Mouse (Mus musculus): ENCODE measurements at regions not wholly inside any gene's neighbourhood (a gene's known extent, or its start where the extent isn't known, plus 50 kb on each side); places are given as distances from the start of the nearest gene placed in this dataset.

GRCm38 (mm10) chr14:105841888-105842287, 54.7 kb downstream of the Spry2 start:
- no peak overlapping the region for H3K4me2 ChIP-seq
- no peaks in the 10 kb centered on the region for H3K27me3 ChIP-seq (replicated peaks)
- no peak overlapping the region for H3K27ac ChIP-seq (ENCODE audit: poor library complexity, severe bottlenecking)
- no peak for ATAC-seq (ENCODE audit: insufficient number of reproducible peaks, low FRiP score)
- no peaks in the 10 kb centered on the region for H3K9me3 ChIP-seq (replicated peaks)
- H3K9ac ChIP-seq, result no peak overlapping the region
- H3K4me1 ChIP-seq (replicated peaks), result no peaks in the 10 kb centered on the region
- no peak overlapping the region for H3K4me3 ChIP-seq
- H3K36me3 ChIP-seq, result no peaks in the 10 kb centered on the region

- no peaks in the 10 kb centered on the region for H3K9me3 ChIP-seq (replicated peaks)
- ATAC-seq (ENCODE audit: insufficient number of reproducible peaks, low FRiP score), result no peak
- H3K4me2 ChIP-seq, result no peak overlapping the region
- H3K27me3 ChIP-seq (replicated peaks), result no peaks in the 10 kb centered on the region
- WGBS, result 63% methylated on average over 3 of the region's 3 CpGs
- H3K4me1 ChIP-seq (replicated peaks), result no peaks in the 10 kb centered on the region
- H3K4me3 ChIP-seq, result no peak overlapping the region
- H3K27ac ChIP-seq (ENCODE audit: poor library complexity, severe bottlenecking), result no peak overlapping the region
- H3K9ac ChIP-seq, result no peak overlapping the region
- H3K36me3 ChIP-seq, result no peaks in the 10 kb centered on the region
Measured at GRCm38 (mm10) chr14:105837533-105837932, 59.1 kb downstream of the Spry2 start.

- no peak for ATAC-seq (ENCODE audit: insufficient number of reproducible peaks, low FRiP score)
- Histone ChIP-seq H3K9ac (no peak overlapping the region), H3K4me3 (no peak overlapping the region), H3K4me1 (replicated peaks) (0 out of 2 replicates have a peak, but pooled peaks cover 2% of the 10 kb centered on the region), H3K27me3 (replicated peaks) (no peaks in the 10 kb centered on the region), H3K27ac (ENCODE audit: poor library complexity, severe bottlenecking) (0 out of 2 replicates have a peak overlapping the region, but pooled peaks have one; percentile 46), H3K9me3 (replicated peaks) (no peaks in the 10 kb centered on the region), H3K4me2 (no peak overlapping the region), H3K36me3 (no peaks in the 10 kb centered on the region)
- WGBS, result 71% methylated on average over 12 of the region's 12 CpGs
Measured at GRCm38 (mm10) chr14:105830701-105831100, 65.9 kb downstream of the Spry2 start.

- Histone ChIP-seq H3K27me3 (replicated peaks) (no peaks in the 10 kb centered on the region), H3K4me2 (no peak overlapping the region), H3K9ac (no peak overlapping the region), H3K36me3 (no peaks in the 10 kb centered on the region), H3K4me3 (no peak overlapping the region), H3K4me1 (replicated peaks) (0 out of 2 replicates have a peak, but pooled peaks cover 2% of the 10 kb centered on the region), H3K27ac (ENCODE audit: poor library complexity, severe bottlenecking) (no peak overlapping the region), H3K9me3 (replicated peaks) (no peaks in the 10 kb centered on the region)
- WGBS, result 81% methylated on average over 4 of the region's 4 CpGs
- ATAC-seq (ENCODE audit: insufficient number of reproducible peaks, low FRiP score), result no peak
Measured at GRCm38 (mm10) chr14:105830301-105830700, 66.3 kb downstream of the Spry2 start.

- H3K27me3 ChIP-seq (replicated peaks), result no peaks in the 10 kb centered on the region
- WGBS, result 70% methylated on average over 8 of the region's 8 CpGs
- H3K4me3 ChIP-seq, result no peak overlapping the region
- 0 out of 2 replicates have a peak, but pooled peaks cover 3% of the 10 kb centered on the region for H3K9me3 ChIP-seq (replicated peaks)
- no peak overlapping the region for H3K4me2 ChIP-seq
- H3K36me3 ChIP-seq, result no peaks in the 10 kb centered on the region
- H3K4me1 ChIP-seq (replicated peaks), result peaks cover 3% of the 10 kb centered on the region; the same call in 1 of the 2 replicates
- no peak overlapping the region for H3K9ac ChIP-seq
- no peak overlapping the region for H3K27ac ChIP-seq (ENCODE audit: poor library complexity, severe bottlenecking)
- no peak for ATAC-seq (ENCODE audit: insufficient number of reproducible peaks, low FRiP score)
Measured at GRCm38 (mm10) chr14:105823129-105823528, 73.5 kb downstream of the Spry2 start.

- H3K27me3 ChIP-seq (replicated peaks), result no peaks in the 10 kb centered on the region
- no peak overlapping the region for H3K4me2 ChIP-seq
- no peak overlapping the region for H3K9ac ChIP-seq
- no peak overlapping the region for H3K27ac ChIP-seq (ENCODE audit: poor library complexity, severe bottlenecking)
- no peaks in the 10 kb centered on the region for H3K36me3 ChIP-seq
- 0 out of 2 replicates have a peak, but pooled peaks cover 3% of the 10 kb centered on the region for H3K9me3 ChIP-seq (replicated peaks)
- 80% methylated on average over 9 of the region's 9 CpGs for WGBS
- no peak for ATAC-seq (ENCODE audit: insufficient number of reproducible peaks, low FRiP score)
- peaks cover 3% of the 10 kb centered on the region; the same call in 1 of the 2 replicates for H3K4me1 ChIP-seq (replicated peaks)
- H3K4me3 ChIP-seq, result no peak overlapping the region
Measured at GRCm38 (mm10) chr14:105822653-105823052, 74.0 kb downstream of the Spry2 start.

GRCm38 (mm10) chr14:105819534-105819933, 77.1 kb downstream of the Spry2 start:
- 0 out of 2 replicates have a peak, but pooled peaks cover 3% of the 10 kb centered on the region for H3K9me3 ChIP-seq (replicated peaks)
- 89% methylated on average over 2 of the region's 2 CpGs for WGBS
- H3K27ac ChIP-seq (ENCODE audit: poor library complexity, severe bottlenecking), result no peak overlapping the region
- peaks cover 3% of the 10 kb centered on the region; the same call in 1 of the 2 replicates for H3K4me1 ChIP-seq (replicated peaks)
- no peak overlapping the region for H3K4me2 ChIP-seq
- no peaks in the 10 kb centered on the region for H3K36me3 ChIP-seq
- H3K4me3 ChIP-seq, result no peak overlapping the region
- no peak overlapping the region for H3K9ac ChIP-seq
- ATAC-seq (ENCODE audit: insufficient number of reproducible peaks, low FRiP score), result no peak
- no peaks in the 10 kb centered on the region for H3K27me3 ChIP-seq (replicated peaks)

GRCm38 (mm10) chr14:105818841-105819240, 77.8 kb downstream of the Spry2 start:
- Histone ChIP-seq H3K9me3 (replicated peaks) (0 out of 2 replicates have a peak, but pooled peaks cover 3% of the 10 kb centered on the region), H3K4me2 (no peak overlapping the region), H3K27ac (ENCODE audit: poor library complexity, severe bottlenecking) (no peak overlapping the region), H3K36me3 (no peaks in the 10 kb centered on the region), H3K27me3 (replicated peaks) (no peaks in the 10 kb centered on the region), H3K4me1 (replicated peaks) (peaks cover 3% of the 10 kb centered on the region; the same call in 1 of the 2 replicates), H3K4me3 (no peak overlapping the region), H3K9ac (no peak overlapping the region)
- no peak for ATAC-seq (ENCODE audit: insufficient number of reproducible peaks, low FRiP score)
- 83% methylated on average over 3 of the region's 3 CpGs for WGBS

DNA sequence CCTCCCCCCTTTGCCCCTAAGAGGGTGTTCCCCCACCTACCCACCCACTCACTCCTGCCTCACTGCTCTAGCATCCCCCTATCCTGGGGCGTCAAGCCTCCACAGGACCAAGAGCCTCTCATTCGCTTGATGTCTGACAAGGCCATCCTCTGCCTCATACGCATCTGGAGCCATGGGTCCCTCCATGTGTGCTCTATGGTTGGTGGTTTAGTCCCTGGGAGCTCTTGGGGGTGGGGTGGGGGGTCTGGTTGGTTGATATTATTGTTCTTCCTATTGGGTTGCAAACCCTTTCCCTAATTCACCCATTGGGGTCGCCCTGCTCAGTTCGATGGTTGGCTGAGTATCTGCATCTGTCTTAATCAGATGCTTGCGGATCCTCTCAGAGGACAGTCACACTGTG, 79.1 kb downstream of the Spry2 start:
- Histone ChIP-seq H3K9ac (no peak overlapping the region), H3K4me3 (no peak overlapping the region), H3K36me3 (no peaks in the 10 kb centered on the region), H3K4me2 (no peak overlapping the region), H3K27me3 (replicated peaks) (no peaks in the 10 kb centered on the region), H3K27ac (ENCODE audit: poor library complexity, severe bottlenecking) (no peak overlapping the region), H3K9me3 (replicated peaks) (0 out of 2 replicates have a peak, but pooled peaks cover 3% of the 10 kb centered on the region), H3K4me1 (replicated peaks) (peaks cover 3% of the 10 kb centered on the region; the same call in 1 of the 2 replicates)
- ATAC-seq (ENCODE audit: insufficient number of reproducible peaks, low FRiP score), result no peak
- 89% methylated on average over 6 of the region's 6 CpGs for WGBS

DNA sequence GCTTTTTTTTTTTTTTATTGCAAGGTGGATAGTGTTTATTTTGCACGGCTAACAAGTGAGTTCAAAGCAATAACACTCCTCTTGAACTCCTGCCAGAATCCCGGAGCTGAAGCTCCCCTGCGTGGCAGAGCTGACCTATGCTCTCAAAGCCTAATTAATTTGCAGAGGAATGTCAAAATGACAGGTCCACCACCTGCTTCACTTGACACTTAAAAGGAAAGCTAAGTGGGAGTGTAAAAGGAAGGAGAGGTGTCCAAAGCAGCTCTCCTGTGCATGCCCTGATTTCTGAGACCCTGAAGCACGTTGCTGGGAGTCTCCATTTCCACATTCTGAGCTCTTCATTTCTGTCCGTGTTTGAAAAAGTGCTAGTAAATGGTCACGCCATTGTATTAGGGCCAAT, 80.8 kb downstream of the Spry2 start:
- Histone ChIP-seq H3K4me2 (peak overlapping the region; percentile 36), H3K9ac (no peak overlapping the region), H3K27ac (ENCODE audit: poor library complexity, severe bottlenecking) (no peak overlapping the region), H3K4me3 (0 out of 2 replicates have a peak overlapping the region, but pooled peaks have one; percentile 14), H3K9me3 (replicated peaks) (0 out of 2 replicates have a peak, but pooled peaks cover 3% of the 10 kb centered on the region), H3K36me3 (no peaks in the 10 kb centered on the region), H3K4me1 (replicated peaks) (no peaks in the 10 kb centered on the region; the same call in 1 of the 2 replicates), H3K27me3 (replicated peaks) (no peaks in the 10 kb centered on the region)
- WGBS, result 23% methylated on average over 6 of the region's 6 CpGs
- ATAC-seq (ENCODE audit: insufficient number of reproducible peaks, low FRiP score), result no peak

- ATAC-seq (ENCODE audit: insufficient number of reproducible peaks, low FRiP score), result no peak
- WGBS, result 56% methylated on average over 12 of the region's 12 CpGs
- Histone ChIP-seq H3K9ac (no peak overlapping the region), H3K4me1 (replicated peaks) (no peaks in the 10 kb centered on the region), H3K4me2 (peak overlapping the region; percentile 36), H3K27me3 (replicated peaks) (no peaks in the 10 kb centered on the region), H3K36me3 (no peaks in the 10 kb centered on the region), H3K9me3 (replicated peaks) (0 out of 2 replicates have a peak, but pooled peaks cover 3% of the 10 kb centered on the region), H3K27ac (ENCODE audit: poor library complexity, severe bottlenecking) (no peak overlapping the region), H3K4me3 (0 out of 2 replicates have a peak overlapping the region, but pooled peaks have one; percentile 14)
Measured at GRCm38 (mm10) chr14:105815281-105815680, 81.3 kb downstream of the Spry2 start.

GRCm38 (mm10) chr14:105813661-105814060, 83.0 kb downstream of the Spry2 start:
- ATAC-seq (ENCODE audit: insufficient number of reproducible peaks, low FRiP score), result no peak
- Histone ChIP-seq H3K9ac (no peak overlapping the region), H3K27me3 (replicated peaks) (no peaks in the 10 kb centered on the region), H3K4me2 (no peak overlapping the region), H3K4me3 (no peak overlapping the region), H3K4me1 (replicated peaks) (no peaks in the 10 kb centered on the region), H3K27ac (ENCODE audit: poor library complexity, severe bottlenecking) (no peak overlapping the region), H3K36me3 (no peaks in the 10 kb centered on the region), H3K9me3 (replicated peaks) (no peaks in the 10 kb centered on the region)
